Mouse (Mus musculus): ENCODE results near the gene Kcnk10. TPM values are rescaled to one million over a fixed set of nuclear protein-coding genes. Genes with fewer than 3 reads are reported as not detected.

The Kcnk10 gene
- polyA plus RNA-seq, 3 experiments from 2014 or later = not detected

DNA sequence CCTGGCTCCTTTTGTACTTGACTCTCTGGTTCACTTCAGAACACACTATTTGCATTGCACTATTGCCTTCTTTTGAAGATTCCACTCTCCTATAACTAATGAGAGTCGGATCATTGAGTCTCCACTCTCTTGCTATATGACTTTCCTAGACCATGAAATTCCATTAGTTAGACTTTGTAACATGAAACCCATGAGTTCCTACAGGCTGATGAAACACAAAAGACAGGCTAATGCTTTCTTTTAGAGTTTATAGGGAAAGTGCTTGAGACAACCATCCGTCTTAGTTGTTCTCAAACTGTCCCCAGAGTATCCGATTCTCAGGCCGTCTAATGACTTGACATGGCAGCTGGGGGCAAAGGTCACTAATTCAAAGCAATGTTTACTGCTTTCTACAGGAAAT, 172.0 kb downstream of the Kcnk10 start:
- no peak for ATAC-seq

DNA sequence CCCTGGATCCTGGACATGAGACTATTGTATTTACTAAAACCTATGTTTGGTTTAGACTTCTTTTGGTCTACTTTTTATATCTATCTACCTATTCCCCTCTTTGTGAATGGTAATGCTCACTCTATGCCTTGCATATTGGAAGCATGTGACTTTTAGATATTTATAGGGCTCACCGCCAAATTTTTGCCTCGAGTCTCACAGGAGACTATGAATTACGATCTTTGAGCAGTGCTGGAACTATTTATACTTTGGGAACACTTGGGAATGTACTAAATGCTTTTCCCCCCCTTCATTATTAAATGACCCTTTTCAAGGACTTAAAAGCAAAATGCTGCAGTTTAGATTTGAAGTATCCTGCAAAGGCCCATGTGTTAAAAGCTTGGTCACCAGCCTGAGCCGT, 181.5 kb downstream of the Kcnk10 start:
- no peak for ATAC-seq

DNA sequence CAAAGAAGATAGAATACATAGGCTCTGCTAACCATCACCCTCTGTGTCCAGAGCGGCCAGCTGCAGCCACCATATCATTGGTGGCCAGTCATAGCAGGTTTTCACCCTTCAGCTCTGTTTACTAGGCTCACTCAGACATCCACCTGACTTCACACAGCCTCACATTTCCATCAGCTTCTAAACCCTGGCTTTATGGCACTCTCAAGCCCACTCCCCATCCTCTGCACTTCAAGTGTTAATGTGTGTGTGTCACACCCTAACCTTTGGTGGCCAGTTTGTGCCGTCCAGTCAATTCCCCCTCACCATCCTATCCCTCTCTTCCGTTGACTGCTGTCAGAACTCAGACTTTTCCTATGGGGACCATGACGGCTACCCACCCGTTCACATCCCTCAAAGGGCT, 184.0 kb downstream of the Kcnk10 start:
- ATAC-seq = no peak

DNA sequence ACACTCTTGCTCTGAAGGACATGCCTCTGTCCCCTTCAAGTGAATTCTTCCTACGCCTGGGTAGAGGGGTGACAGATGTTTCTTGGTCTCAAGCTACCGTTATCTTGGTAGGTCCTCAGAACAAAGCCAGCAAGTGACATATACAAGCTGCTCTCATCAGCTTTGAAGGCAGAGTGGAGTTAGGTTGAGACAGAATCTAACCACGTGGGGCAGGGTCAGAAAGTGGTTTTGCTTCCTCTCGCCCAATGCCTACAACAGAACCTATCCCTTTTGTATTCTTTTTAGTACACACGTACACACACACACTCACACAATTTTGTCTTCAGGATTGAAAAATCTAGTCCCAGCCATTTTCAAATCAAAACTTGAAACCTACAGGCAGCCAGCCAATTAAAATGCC, 186.8 kb downstream of the Kcnk10 start:
- no peak for ATAC-seq

DNA sequence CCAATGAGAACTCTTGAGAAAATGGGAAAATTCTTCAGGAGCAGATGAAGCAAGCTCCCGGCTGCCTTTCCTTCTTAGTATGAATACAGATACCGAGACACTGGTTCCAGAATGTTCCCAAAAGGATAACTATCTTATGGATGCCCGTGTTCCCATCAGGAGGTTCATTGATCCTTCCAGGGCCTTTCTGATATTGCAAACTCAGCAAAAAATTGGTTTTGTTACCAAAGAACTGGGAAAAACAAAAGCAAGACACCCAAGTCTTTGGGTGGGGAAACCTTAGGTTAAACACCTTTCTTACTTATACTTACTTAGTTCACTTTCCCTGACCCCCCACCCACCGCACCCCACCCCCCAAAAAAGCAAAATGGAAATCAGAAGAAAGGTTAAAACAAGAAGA, 188.5 kb downstream of the Kcnk10 start:
- ATAC-seq = no peak

Other genes with a start within 250 kb of the Kcnk10 start
- gene Spata7, start 49.8 kb upstream of the Kcnk10 start, polyA plus RNA-seq (2017; shearing (Covaris generic)) = 1 to 10 TPM; 1.0 to 1.6 (median 1.3) TPM
- gene Ptpn21, start 159.1 kb upstream of the Kcnk10 start, polyA plus RNA-seq (2017; shearing (Covaris generic)) = 1 to 10 TPM; 4.0 to 6.4 (median 4.8) TPM
- gene Zc3h14, start 168.7 kb upstream of the Kcnk10 start, polyA plus RNA-seq (2017; shearing (Covaris generic)) = 10 to 100 TPM; 36.1 to 39.8 (median 37.1) TPM